Mouse (Mus musculus) lung, postnatal 36 days (tissue): Measurements from ENCODE around the gene Prlh.

Experiments
- DNase-seq: peaks from one replicate; pipeline ENCODE4 v3.0.0; 2022; ENCODE audit warnings: mixed read lengths

The Prlh gene

DNA sequence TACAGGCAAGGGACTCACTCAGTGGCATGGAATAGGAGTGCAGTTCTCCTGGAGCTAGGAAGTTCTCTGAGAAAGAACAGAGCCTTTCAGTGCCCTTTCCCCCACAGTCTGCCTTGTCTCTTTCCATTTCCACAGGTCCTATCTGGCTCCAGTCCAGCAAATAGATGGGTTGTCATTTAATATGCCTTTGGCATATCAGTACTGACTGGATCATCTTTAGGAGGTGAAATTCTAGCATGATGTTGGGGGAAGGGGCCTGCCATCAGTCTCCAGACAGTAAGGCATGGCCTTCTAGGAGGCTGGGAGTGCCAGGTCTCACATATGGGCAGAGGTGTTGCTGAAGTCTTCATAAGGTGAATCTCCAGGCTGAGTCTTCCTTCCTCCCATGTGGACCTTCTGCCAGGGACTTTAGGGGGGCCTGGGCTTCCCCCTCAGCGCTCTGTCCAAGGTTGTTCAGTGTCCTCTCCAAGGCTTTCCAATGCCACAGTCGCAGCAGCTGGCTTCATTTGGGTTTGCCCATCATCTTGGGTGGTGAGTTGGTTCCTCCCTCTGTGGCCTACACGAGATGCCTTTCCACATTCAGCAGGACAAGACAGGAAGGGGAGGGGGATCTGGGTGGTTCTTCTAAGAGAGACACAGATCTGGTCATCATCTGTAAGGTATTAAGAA lies 49.1 kb downstream of the Prlh start:
- DNase-seq = no peak

DNA sequence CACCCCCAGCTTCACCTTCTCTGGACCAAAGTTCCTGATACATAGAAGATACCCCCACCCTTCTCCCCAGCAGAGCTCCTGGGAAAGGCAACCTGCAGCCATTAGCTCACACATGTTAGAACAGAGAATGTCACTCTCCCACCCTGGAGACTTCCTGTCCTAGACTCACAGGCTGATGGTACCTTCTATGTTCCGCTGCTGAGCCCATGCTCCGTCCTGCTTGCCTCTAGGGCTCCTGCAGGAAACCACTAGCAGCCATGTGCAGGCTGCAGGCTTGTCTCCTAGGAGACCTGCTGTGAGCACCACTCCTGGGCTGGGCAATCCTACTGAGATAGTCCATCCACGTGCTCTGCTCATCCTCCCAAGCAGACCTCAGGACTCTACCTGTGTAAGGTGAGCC lies 49.7 kb downstream of the Prlh start:
- DNase-seq = no peak
